Mouse (Mus musculus) thymus, adult 2 months (tissue): ENCODE measurements around the gene Immp2l. TPM values are rescaled to one million over a fixed set of nuclear protein-coding genes. Genes with fewer than 3 reads are reported as not detected.

Experiments
- DNase-seq: peaks from one replicate; pipeline ENCODE4 v3.0.0; 2021
- H3K27ac ChIP-seq: fragments of 200-500 bp; 2 replicates; pipeline ENCODE4 v1.5.1; 2012; ENCODE audit warnings: low read length, control low read depth; ENCODE audit not compliant: control insufficient read depth, insufficient read depth
- H3K27me3 ChIP-seq: fragments of 200-500 bp; 2 replicates; pipeline ENCODE4 v1.6.1; 2012; ENCODE audit warnings: mild to moderate bottlenecking, low read length, moderate library complexity, mixed read lengths; ENCODE audit not compliant: control insufficient read depth, insufficient read depth
- H3K36me3 ChIP-seq: fragments of 200-500 bp; 2 replicates; pipeline ENCODE4 v1.6.1; 2012; ENCODE audit warnings: mild to moderate bottlenecking, low read length, moderate library complexity; ENCODE audit not compliant: control insufficient read depth, insufficient read depth
- H3K4me1 ChIP-seq: fragments of 200-500 bp; replicated peaks from 2 replicates; pipeline ENCODE4 v1.6.1; 2012; ENCODE audit warnings: low read length; ENCODE audit not compliant: control insufficient read depth, insufficient read depth
- H3K4me3 ChIP-seq: fragments of 200-500 bp; 2 replicates; pipeline ENCODE4 v1.5.1; 2012; ENCODE audit warnings: mild to moderate bottlenecking, low read length, control low read depth, moderate library complexity; ENCODE audit not compliant: control insufficient read depth, insufficient read depth
- CTCF ChIP-seq: fragments of 200-500 bp; IDR thresholded peaks from 2 replicates; pipeline ENCODE4 v1.5.1; 2012; ENCODE audit warnings: mild to moderate bottlenecking, control low read depth, low read length, moderate library complexity, borderline replicate concordance; ENCODE audit not compliant: control insufficient read depth, poor library complexity, insufficient read depth; ENCODE audit errors: extremely low read depth
- POLR2A ChIP-seq: fragments of 200-500 bp; IDR thresholded peaks from 2 replicates; pipeline ENCODE4 v1.6.1; 2012; ENCODE audit warnings: mild to moderate bottlenecking, low read length, control low read depth, moderate library complexity; ENCODE audit not compliant: control insufficient read depth, poor library complexity, insufficient read depth; ENCODE audit errors: extremely low read depth
- WGBS: fragments of 180-500 bp; shearing (Covaris S2); methylation state at CpG from one replicate; pipeline ENCODE4 v1.1.7; 2018; 5-methylcytosine and 5-hydroxymethylcytosine counted together
- polyA plus RNA-seq: library from polyadenylated mRNA; depleted of rRNA; stranded (reverse); fragments of >200 nt; gene quantifications from 2 replicates; pipeline ENCODE4 v1.2.3, GENCODE M21; 2012

Immp2l gene
- polyA plus RNA-seq, 1 experiment = 6.3 TPM

DNA sequence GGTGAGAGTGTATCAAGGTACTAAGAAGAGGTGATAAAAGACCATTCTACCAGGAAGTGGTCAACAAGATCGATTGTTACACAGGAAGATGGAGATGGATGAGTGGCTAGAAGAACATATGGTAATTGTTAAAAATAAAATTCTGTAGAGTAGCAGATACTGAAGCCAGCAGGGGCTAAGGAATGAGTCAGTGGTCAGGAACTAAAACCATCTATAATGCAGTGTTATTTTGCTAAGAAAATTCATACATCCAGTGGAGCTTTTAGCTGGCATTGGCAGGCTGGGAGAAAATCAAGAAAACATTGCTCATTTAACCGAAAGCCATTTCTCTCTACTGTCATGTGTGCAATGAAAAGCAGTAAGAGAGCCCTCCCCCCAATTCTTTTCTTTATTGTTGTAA, 913.9 kb downstream of the Immp2l start:
- Histone ChIP-seq H3K36me3 (no peaks in the 10 kb centered on the region), H3K27ac (no peak overlapping the region), H3K4me3 (no peak overlapping the region), H3K27me3 (no peaks in the 10 kb centered on the region), H3K4me1 (no peaks in the 10 kb centered on the region)
- TF ChIP-seq CTCF (no peak), POLR2A (no peak)
- WGBS = 64% methylated on average over 2 of the region's 2 CpGs
- no peak for DNase-seq

DNA sequence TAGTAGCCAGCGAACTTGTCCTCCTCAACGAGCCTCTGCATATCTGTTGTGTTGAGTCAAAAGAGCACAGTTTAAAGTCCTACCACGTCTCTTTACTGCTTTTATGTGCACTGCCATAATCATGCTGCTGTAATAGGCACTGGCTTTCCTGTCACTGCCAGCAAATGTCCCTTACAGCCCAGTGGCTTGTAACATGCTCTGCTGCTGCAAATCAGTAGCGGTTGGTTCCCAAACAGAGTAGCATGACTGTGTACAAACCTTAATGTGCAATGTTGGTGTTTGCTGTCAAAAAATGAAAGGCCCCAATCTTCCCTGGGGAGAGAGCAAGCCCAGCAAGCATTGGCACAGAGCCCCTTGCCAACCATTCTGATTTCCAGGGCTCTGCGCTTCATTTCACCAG, 918.0 kb downstream of the Immp2l start:
- H3K27me3 ChIP-seq = no peaks in the 10 kb centered on the region
- H3K27ac ChIP-seq = no peak overlapping the region
- WGBS = 90% methylated on average over 5 of the region's 5 CpGs
- no peak overlapping the region for H3K4me3 ChIP-seq
- DNase-seq = no peak
- no peaks in the 10 kb centered on the region for H3K36me3 ChIP-seq
- TF ChIP-seq CTCF (no peak), POLR2A (no peak)
- no peaks in the 10 kb centered on the region for H3K4me1 ChIP-seq

GRCm38 (mm10) chr12:41944079-41944672, 920.3 kb downstream of the Immp2l start:
- no peaks in the 10 kb centered on the region for H3K36me3 ChIP-seq
- H3K27ac ChIP-seq = no peak overlapping the region
- TF ChIP-seq POLR2A (no peak), CTCF (no peak)
- no peaks in the 10 kb centered on the region for H3K4me1 ChIP-seq
- 87% methylated on average over 4 of the region's 4 CpGs for WGBS
- no peak for DNase-seq
- H3K27me3 ChIP-seq = no peaks in the 10 kb centered on the region
- no peak overlapping the region for H3K4me3 ChIP-seq

DNA sequence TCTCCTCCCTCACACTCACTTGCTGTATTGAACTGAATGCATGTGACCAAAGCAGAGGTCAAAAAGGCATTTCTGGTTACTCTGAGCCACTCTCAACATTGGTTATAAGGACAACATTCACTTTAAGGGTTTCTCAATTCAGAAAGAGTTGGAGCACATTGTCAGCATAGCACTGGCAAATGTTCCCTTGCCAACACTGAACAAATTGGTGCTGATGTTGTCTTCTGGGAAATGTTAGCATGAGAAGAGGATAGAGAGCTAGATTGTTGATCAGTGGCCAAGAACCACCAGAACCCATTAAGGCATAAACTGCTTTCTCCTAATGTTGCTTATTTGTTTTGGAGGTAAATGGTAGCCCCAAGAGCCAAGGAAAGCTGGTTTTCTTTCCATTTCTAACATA, 922.6 kb downstream of the Immp2l start:
- TF ChIP-seq POLR2A = no peak
- TF ChIP-seq CTCF = no peak
- Histone ChIP-seq H3K4me1 (no peaks in the 10 kb centered on the region), H3K36me3 (no peaks in the 10 kb centered on the region), H3K27ac (no peak overlapping the region), H3K4me3 (no peak overlapping the region), H3K27me3 (no peaks in the 10 kb centered on the region)
- no peak for DNase-seq

DNA sequence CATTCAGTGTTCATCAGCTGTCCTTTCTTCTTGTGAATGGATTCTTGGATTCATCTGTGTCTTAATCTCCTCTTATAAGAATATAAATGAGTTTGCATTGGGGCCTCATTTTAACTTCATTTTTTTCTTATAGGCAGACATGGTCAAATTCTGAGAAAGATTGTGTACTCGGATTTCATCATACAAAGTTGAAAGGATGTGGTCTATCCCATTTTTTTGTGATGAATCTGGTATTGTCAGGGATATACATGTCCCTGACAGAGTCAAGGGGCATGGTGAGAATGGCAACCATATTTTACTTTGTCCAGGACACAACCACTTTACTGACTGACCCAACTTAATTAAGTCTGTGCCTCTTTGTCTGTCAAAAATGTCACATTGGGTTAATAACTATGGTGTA, 925.5 kb downstream of the Immp2l start:
- Histone ChIP-seq H3K36me3 (no peaks in the 10 kb centered on the region), H3K4me1 (no peaks in the 10 kb centered on the region), H3K4me3 (no peak overlapping the region), H3K27me3 (no peaks in the 10 kb centered on the region), H3K27ac (no peak overlapping the region)
- WGBS = 86% methylated on average over 1 of the region's 1 CpGs
- TF ChIP-seq CTCF = no peak
- no peak for TF ChIP-seq POLR2A
- DNase-seq = no peak

DNA sequence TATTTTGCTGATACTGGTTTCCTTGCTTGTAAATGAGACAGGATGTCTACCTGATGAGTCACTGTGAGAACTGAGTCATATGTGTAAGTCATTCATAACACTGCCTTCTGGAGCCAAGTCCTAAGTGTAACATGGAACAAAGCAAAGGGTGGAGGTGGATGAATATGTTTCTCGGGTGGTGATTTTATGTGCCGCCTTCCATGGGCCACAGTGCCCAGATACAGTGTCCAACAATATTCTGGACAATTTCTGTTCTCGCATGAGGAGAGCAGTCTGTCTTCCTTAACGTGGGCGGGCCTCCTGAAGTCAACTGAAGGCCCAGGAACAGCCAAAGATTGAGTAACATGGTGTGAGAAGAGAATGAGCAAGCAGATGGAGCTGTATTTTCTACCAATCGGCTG, 926.0 kb downstream of the Immp2l start:
- no peak for TF ChIP-seq CTCF
- TF ChIP-seq POLR2A = no peak
- Histone ChIP-seq H3K4me1 (no peaks in the 10 kb centered on the region), H3K36me3 (no peaks in the 10 kb centered on the region), H3K27me3 (no peaks in the 10 kb centered on the region), H3K27ac (no peak overlapping the region), H3K4me3 (no peak overlapping the region)
- WGBS = 92% methylated on average over 6 of the region's 6 CpGs
- no peak for DNase-seq

GRCm38 (mm10) chr12:41950726-41951125, 926.8 kb downstream of the Immp2l start:
- no peak for TF ChIP-seq CTCF
- no peak for TF ChIP-seq POLR2A
- DNase-seq = no peak
- no peaks in the 10 kb centered on the region for H3K36me3 ChIP-seq
- H3K27ac ChIP-seq = no peak overlapping the region
- no peaks in the 10 kb centered on the region for H3K27me3 ChIP-seq
- no peaks in the 10 kb centered on the region for H3K4me1 ChIP-seq
- H3K4me3 ChIP-seq = no peak overlapping the region
- WGBS = 97% methylated on average over 2 of the region's 2 CpGs

- no peaks in the 10 kb centered on the region for H3K4me1 ChIP-seq
- TF ChIP-seq CTCF (no peak), POLR2A (no peak)
- DNase-seq = no peak
These were observed 937.1 kb downstream of the Immp2l start for GRCm38 (mm10) chr12:41961038-41961437.

More at GRCm38 (mm10) chr12:41961038-41961437, 937.1 kb downstream of the Immp2l start:
- Histone ChIP-seq H3K27ac (no peak overlapping the region), H3K36me3 (no peaks in the 10 kb centered on the region), H3K27me3 (no peaks in the 10 kb centered on the region), H3K4me3 (no peak overlapping the region)
- WGBS = 18% methylated on average over 4 of the region's 4 CpGs
